Mouse (Mus musculus): ENCODE data around the gene Dkk1.
"Not testable (repeated sequence)": the region's sequence is repeated elsewhere in the genome, so short reads cannot be mapped to it uniquely, and the experiment has no call there.

Gene Dkk1

DNA sequence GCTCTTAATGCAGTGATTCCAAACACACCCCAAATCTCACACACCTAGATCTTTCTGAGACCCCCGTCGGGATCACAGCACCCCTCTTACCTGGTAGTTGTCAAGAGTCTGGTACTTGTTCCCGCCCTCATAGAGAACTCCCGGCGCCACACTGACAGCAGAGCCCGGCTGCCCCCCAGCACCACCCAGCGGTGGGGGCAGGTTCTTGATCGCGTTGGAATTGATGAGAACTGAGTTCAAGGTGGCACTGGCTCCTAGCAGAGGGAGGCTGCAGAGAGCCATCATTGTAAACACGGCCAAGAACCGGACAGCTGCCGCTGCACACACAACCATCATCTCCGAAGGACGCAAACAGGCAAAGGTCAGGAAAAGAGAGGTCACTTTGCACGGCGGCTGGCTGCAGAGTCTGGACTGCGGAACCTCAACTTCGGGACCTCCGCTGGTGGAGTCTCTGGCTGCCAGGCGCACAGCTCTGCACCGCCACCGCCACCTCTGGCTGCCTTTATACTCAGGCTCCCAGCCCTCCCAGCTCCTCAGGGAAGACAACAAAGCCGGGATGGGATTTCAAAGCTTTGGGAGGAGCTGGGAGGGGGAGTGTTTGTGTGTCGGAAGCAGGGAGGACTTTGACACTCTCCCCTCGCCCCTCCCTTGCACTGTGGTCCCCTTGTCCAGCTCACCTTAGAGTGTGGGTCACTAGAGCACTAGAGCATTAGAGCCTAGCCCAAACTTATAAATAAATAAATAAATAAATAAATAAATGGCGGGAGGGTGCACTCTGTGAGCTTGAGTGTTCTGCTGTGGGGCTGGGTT is at the start of gene Dkk1:
TSS of gene Dkk1 (minus strand) at position 622 of the 810 bp plus-strand sequence.
- DNase-seq (ENCODE audit: low spot score in 2 of 2) = no peak

GRCm38 (mm10) chr19:30586366-30586765 is 36.9 kb upstream of the Dkk1 start:
- DNase-seq (ENCODE audit: low spot score in 2 of 2) = no peak

GRCm38 (mm10) chr19:30564516-30564915 is 15.1 kb upstream of the Dkk1 start:
- no peak for DNase-seq (ENCODE audit: low spot score in 2 of 2)

GRCm38 (mm10) chr19:30563876-30564275 is 14.4 kb upstream of the Dkk1 start:
- no peak for DNase-seq (ENCODE audit: low spot score in 2 of 2)

GRCm38 (mm10) chr19:30558024-30558423 is 8.6 kb upstream of the Dkk1 start:
- DNase-seq (ENCODE audit: low spot score in 2 of 2) = no peak

GRCm38 (mm10) chr19:30554467-30554881 is 5.0 kb upstream of the Dkk1 start:
- DNase-seq (ENCODE audit: low spot score in 2 of 2) = peak; percentile 10 to 72

- DNase-seq (ENCODE audit: low spot score in 2 of 2) = no peak
These were observed 4.3 kb upstream of the Dkk1 start for GRCm38 (mm10) chr19:30553740-30554139.

DNA sequence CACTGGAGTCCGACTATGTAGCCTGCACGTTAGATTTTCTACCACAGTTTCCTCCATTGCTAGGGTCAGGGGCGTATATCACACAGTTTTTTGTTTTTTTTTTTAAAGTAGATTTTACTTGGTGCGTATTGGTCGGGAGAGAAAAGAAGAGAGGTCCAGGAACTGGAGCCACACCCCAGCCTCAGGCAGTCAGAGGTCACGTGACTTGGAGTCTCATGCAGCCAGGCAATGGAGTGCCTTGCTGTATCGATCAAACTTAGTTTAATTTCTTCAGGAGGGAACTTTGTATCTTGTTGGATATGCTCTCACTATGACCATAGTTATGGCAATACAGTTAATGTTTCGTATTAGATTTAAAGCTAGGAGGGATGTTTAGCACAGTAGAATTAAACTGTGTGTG is 2.8 kb upstream of the Dkk1 start:
- DNase-seq (ENCODE audit: low spot score in 2 of 2) = no peak

GRCm38 (mm10) chr19:30549854-30550647 is 586 bp upstream of the Dkk1 start:
- DNase-seq (ENCODE audit: low spot score in 2 of 2) = no peak

GRCm38 (mm10) chr19:30548411-30549043 is 938 bp downstream of the Dkk1 start:
- DNase-seq (ENCODE audit: low spot score in 2 of 2) = no peak

DNA sequence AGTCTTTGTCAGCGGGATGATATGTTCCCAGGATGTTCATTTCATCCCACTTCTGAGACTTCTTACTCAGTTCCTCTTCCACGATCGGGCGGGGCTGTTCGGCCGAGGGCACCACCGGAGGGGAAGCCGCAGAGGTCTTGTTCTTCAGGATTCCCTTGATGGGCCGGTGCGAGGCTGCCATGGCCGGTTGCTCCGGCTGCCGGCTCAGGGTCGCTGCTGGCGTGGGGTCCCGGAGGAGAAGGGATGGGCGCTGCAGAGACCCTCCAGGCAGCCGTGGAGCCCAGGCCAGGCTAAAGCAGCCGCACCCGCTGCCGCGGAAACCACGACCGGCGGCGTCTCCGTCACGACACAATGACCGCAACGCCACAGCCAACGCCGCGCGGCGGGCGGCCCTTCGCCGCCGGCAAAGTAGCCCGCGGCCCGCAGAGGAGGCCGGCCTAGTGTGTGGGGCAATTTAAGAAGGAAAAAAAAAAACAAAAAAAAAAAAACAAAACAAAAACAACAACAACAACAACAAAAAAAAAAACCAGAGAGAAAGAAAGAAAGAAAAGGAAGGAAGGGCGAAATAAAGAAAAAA is 10.0 kb downstream of the Dkk1 start:
- not testable (repeated sequence) for DNase-seq (ENCODE audit: low spot score in 2 of 2)

- no peak for DNase-seq (ENCODE audit: low spot score in 2 of 2)
These were observed 32.7 kb downstream of the Dkk1 start for GRCm38 (mm10) chr19:30516771-30517170.

- DNase-seq (ENCODE audit: low spot score in 2 of 2) = no peak
These were observed 39.0 kb downstream of the Dkk1 start for GRCm38 (mm10) chr19:30510481-30510880.

- no peak for DNase-seq (ENCODE audit: low spot score in 2 of 2)
These were observed 44.0 kb downstream of the Dkk1 start for GRCm38 (mm10) chr19:30505497-30505896.

Data from left cerebral cortex, adult 9 months (tissue).